Mouse (Mus musculus): ENCODE measurements around the gene Prpmp5.
"Not testable (repeated sequence)": the region's sequence is repeated elsewhere in the genome, so short reads cannot be mapped to it uniquely, and the experiment has no call there.

Prpmp5 gene

GRCm38 (mm10) chr6:132314657-132315056, at the start of gene Prpmp5:
Gene Prpmp5 (minus strand): TSS chr6:132314757.
- DNase-seq (ENCODE audit: extremely low read depth, insufficient read length, low spot score) = not testable (repeated sequence)

DNA sequence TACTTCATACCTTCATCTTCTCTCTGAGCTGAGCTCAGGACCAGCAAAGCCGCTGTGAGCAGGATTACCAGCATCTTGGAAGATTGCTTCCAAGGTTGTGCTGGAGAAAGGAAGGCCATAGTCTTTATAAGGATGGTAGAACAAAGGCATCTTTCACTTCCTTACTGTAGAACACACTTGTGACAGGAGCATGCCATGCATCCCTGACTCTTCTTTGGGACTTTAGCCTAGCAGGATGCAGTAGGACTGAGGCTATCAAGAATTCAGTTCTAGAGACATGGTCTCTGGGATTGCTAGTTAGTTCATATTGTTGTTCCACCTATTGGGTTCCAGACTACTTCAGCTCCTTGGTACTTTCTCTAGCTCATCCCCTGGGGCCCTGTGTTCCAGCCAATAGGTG, 49.5 kb upstream of the Prpmp5 start, which contains the start of gene Gm8882:
Gene Gm8882, minus strand, starts transcription at position 101 of the 400 bp plus-strand sequence.
- DNase-seq (ENCODE audit: extremely low read depth, insufficient read length, low spot score) = not testable (repeated sequence)
